Mouse (Mus musculus) heart, postnatal 0 days (tissue): ENCODE measurements at regions not wholly inside any gene's neighbourhood (a gene's known extent, or its start where the extent isn't known, plus 50 kb on each side); places are given as distances from the start of the nearest gene placed in this dataset.

Experiments used
- CTCF ChIP-seq: IDR thresholded peaks from 2 replicates; pipeline ENCODE4 v1.5.1; 2016; ENCODE audit warnings: antibody characterized with exemption, control low read depth, low read depth
- EP300 ChIP-seq: IDR thresholded peaks from 2 replicates; pipeline ENCODE4 v1.6.1; 2016; ENCODE audit warnings: antibody characterized with exemption, low read depth

GRCm38 (mm10) chr4:55207749-55208385 lies 142.0 kb upstream of the Rad23b start:
- TF ChIP-seq CTCF (no peak), EP300 (no peak)
